In genomic region chr8:94872576-94872975, GRCm38 (mm10) we compare ENCODE assay signal across 11 mouse cellular contexts. TPM values are rescaled to one million over a fixed set of nuclear protein-coding genes. Genes with fewer than 3 reads are reported as not detected.
DNase-seq lines count a peak whose midpoint lies in the region; ATAC-seq lines count a peak whose summit lies in the region.
"Had no signal": no experiment of that assay in that cellular context is flagged by ENCODE, and none has a peak within 500 bp of the region (broad histone marks: within the 10 kb centered on the region; RNA-seq: fewer than 3 reads in every experiment).

No protein-coding gene starts in this region.

- no peak for ATAC-seq in forebrain, embryonic 12.5 days (ENCODE audit: low FRiP score)
- no peak for ATAC-seq in forebrain, embryonic 16.5 days
- no peak for ATAC-seq in kidney, embryonic 16.5 days (ENCODE audit: low FRiP score, low TSS enrichment)
- no peak for ATAC-seq in hindbrain, embryonic 11.5 days (ENCODE audit: low FRiP score)
- no peak for ATAC-seq in neural tube, embryonic 14.5 days (ENCODE audit: low read depth)

- peaks cover 3% of the 10 kb centered on the region; the same call in 1 of the 2 replicates for H3K36me3 ChIP-seq in forebrain, embryonic 12.5 days (replicated peaks)
- H3K36me3 ChIP-seq in forebrain, embryonic 16.5 days (ENCODE audit: control insufficient read depth, insufficient read depth): no peaks in the 10 kb centered on the region
- peaks cover 1% of the 10 kb centered on the region; the same call in 1 of the 2 replicates for H3K36me3 ChIP-seq in kidney, embryonic 16.5 days (ENCODE audit: insufficient read depth, low read length)
- no peaks in the 10 kb centered on the region for H3K36me3 ChIP-seq in hindbrain, embryonic 11.5 days (ENCODE audit: control insufficient read depth, insufficient read depth, low read length)
- no peaks in the 10 kb centered on the region for H3K36me3 ChIP-seq in neural tube, embryonic 14.5 days (ENCODE audit: control insufficient read depth, insufficient read depth, low read length)

- H3K27me3 ChIP-seq in forebrain, embryonic 12.5 days: peaks cover 36% of the 10 kb centered on the region
- no peaks in the 10 kb centered on the region for H3K27me3 ChIP-seq in forebrain, embryonic 16.5 days (replicated peaks; ENCODE audit: control insufficient read depth, insufficient read depth, low read length)
- peaks cover 5% of the 10 kb centered on the region; the same call in 1 of the 2 replicates for H3K27me3 ChIP-seq in kidney, embryonic 16.5 days (ENCODE audit: insufficient read depth, low read length)
- peaks cover 17% of the 10 kb centered on the region for H3K27me3 ChIP-seq in hindbrain, embryonic 11.5 days (ENCODE audit: control insufficient read depth, insufficient read depth, low read length)
- H3K27me3 ChIP-seq in neural tube, embryonic 14.5 days (ENCODE audit: control insufficient read depth, insufficient read depth, low read length): peaks cover 10% of the 10 kb centered on the region

- no peak for DNase-seq in kidney, postnatal 4 days
- no peak for DNase-seq in hindbrain, embryonic 11.5 days (ENCODE audit: low spot score)
- DNase-seq in right cerebral cortex, postnatal 36 days (ENCODE audit: low spot score in 2 of 2): no peak
- no peak for DNase-seq in thymus, postnatal 0 days (ENCODE audit: low spot score)
- DNase-seq: gastrocnemius, postnatal 36 days; kidney, postnatal 14 days had no signal

- WGBS in forebrain, embryonic 12.5 days: 81% methylated on average over 2 of the region's 2 CpGs
- 77% methylated on average over 2 of the region's 2 CpGs for WGBS in forebrain, embryonic 16.5 days
- WGBS in kidney, embryonic 16.5 days: 87% methylated on average over 2 of the region's 2 CpGs
- 60% methylated on average over 2 of the region's 2 CpGs for WGBS in hindbrain, embryonic 11.5 days
- 77% methylated on average over 2 of the region's 2 CpGs for WGBS in neural tube, embryonic 14.5 days

- H3K9me3 ChIP-seq in forebrain, embryonic 12.5 days: no peaks in the 10 kb centered on the region
- no peaks in the 10 kb centered on the region for H3K9me3 ChIP-seq in forebrain, embryonic 16.5 days (ENCODE audit: control insufficient read depth, low read length)
- no peaks in the 10 kb centered on the region for H3K9me3 ChIP-seq in kidney, embryonic 16.5 days (ENCODE audit: low read length)
- H3K9me3 ChIP-seq in hindbrain, embryonic 11.5 days (ENCODE audit: control insufficient read depth, low read length): no peaks in the 10 kb centered on the region
- H3K9me3 ChIP-seq in neural tube, embryonic 14.5 days (ENCODE audit: control insufficient read depth, low read length): no peaks in the 10 kb centered on the region

- H3K27ac ChIP-seq in forebrain, embryonic 12.5 days: peak overlapping the region; percentile 57; the same call in 1 of the 2 replicates
- no peak overlapping the region for H3K27ac ChIP-seq in forebrain, embryonic 16.5 days (ENCODE audit: low read length)
- H3K27ac ChIP-seq in kidney, embryonic 16.5 days (ENCODE audit: low read length): 0 out of 2 replicates have a peak overlapping the region, but pooled peaks have one; percentile 14
- H3K27ac ChIP-seq in hindbrain, embryonic 11.5 days (ENCODE audit: low read depth, low read length): 0 out of 2 replicates have a peak overlapping the region, but pooled peaks have one; percentile 13
- no peak overlapping the region for H3K27ac ChIP-seq in neural tube, embryonic 14.5 days (ENCODE audit: low read depth, low read length)

- peak overlapping the region; percentile 3; the same call in 1 of the 2 replicates for H3K4me2 ChIP-seq in forebrain, embryonic 12.5 days
- no peak overlapping the region for H3K4me2 ChIP-seq in forebrain, embryonic 16.5 days (ENCODE audit: low read length)
- H3K4me2 ChIP-seq in kidney, embryonic 16.5 days (replicated peaks; ENCODE audit: low read depth, low read length): peak overlapping the region; percentile 97
- no peak overlapping the region for H3K4me2 ChIP-seq in hindbrain, embryonic 11.5 days (replicated peaks; ENCODE audit: low read depth, low read length)
- H3K4me2 ChIP-seq in neural tube, embryonic 14.5 days (ENCODE audit: low read depth, low read length): peak overlapping the region; percentile 16
- H3K4me2 ChIP-seq: liver, embryonic 11.5 days had no signal

- H3K9ac ChIP-seq in forebrain, embryonic 12.5 days: no peak overlapping the region
- no peak overlapping the region for H3K9ac ChIP-seq in forebrain, embryonic 16.5 days (replicated peaks; ENCODE audit: low read depth, low read length)
- H3K9ac ChIP-seq in kidney, embryonic 16.5 days (replicated peaks; ENCODE audit: low read length): peak overlapping the region; percentile 2; the same call in 1 of the 2 replicates
- no peak overlapping the region for H3K9ac ChIP-seq in hindbrain, embryonic 11.5 days (ENCODE audit: low read depth, low read length)
- H3K9ac ChIP-seq in neural tube, embryonic 14.5 days (replicated peaks; ENCODE audit: low read depth, low read length): 0 out of 2 replicates have a peak overlapping the region, but pooled peaks have one; percentile 2

- peaks cover 72% of the 10 kb centered on the region for H3K4me1 ChIP-seq in forebrain, embryonic 12.5 days
- peaks cover 61% of the 10 kb centered on the region for H3K4me1 ChIP-seq in forebrain, embryonic 16.5 days (replicated peaks; ENCODE audit: control insufficient read depth, insufficient read depth, low read length)
- peaks cover 59% of the 10 kb centered on the region for H3K4me1 ChIP-seq in kidney, embryonic 16.5 days (ENCODE audit: insufficient read depth, low read length)
- peaks cover 13% of the 10 kb centered on the region for H3K4me1 ChIP-seq in hindbrain, embryonic 11.5 days (replicated peaks; ENCODE audit: control insufficient read depth, insufficient read depth, low read length)
- H3K4me1 ChIP-seq in neural tube, embryonic 14.5 days (ENCODE audit: control insufficient read depth, insufficient read depth, low read length): peaks cover 26% of the 10 kb centered on the region

- H3K4me3 ChIP-seq in forebrain, embryonic 12.5 days (replicated peaks): no peak overlapping the region
- no peak overlapping the region for H3K4me3 ChIP-seq in forebrain, embryonic 16.5 days (replicated peaks; ENCODE audit: low read length)
- H3K4me3 ChIP-seq in kidney, embryonic 16.5 days (ENCODE audit: low read length): no peak overlapping the region
- H3K4me3 ChIP-seq in hindbrain, embryonic 11.5 days (ENCODE audit: low read depth, low read length): no peak overlapping the region
- H3K4me3 ChIP-seq in neural tube, embryonic 14.5 days (ENCODE audit: low read depth, low read length): no peak overlapping the region

RNA-seq across cellular contexts. Expression of gene Dok4, which starts 3.6 kb away (rescaled TPM):
- polyA plus RNA-seq in forebrain, embryonic 12.5 days (2016; fragmentation: Nextera tagmentation; extraction: Ambion mirVana): 22.0 and 25.1 TPM in 2 replicates
- polyA plus RNA-seq in forebrain, embryonic 16.5 days (2015; fragmentation: Nextera tagmentation; extraction: Ambion mirVana): 75.3 and 81.4 TPM in 2 replicates
- 34.8 and 39.3 TPM in 2 replicates for polyA plus RNA-seq in kidney, embryonic 16.5 days (2015; fragmentation: Nextera tagmentation; extraction: Ambion mirVana)
- 13.5 and 14.7 TPM in 2 replicates for polyA plus RNA-seq in hindbrain, embryonic 11.5 days (2014; fragmentation: Nextera tagmentation; extraction: Ambion mirVana)
- 66.6 and 103 TPM in 2 replicates for polyA plus RNA-seq in neural tube, embryonic 14.5 days (2014; fragmentation: Nextera tagmentation; extraction: Ambion mirVana)
- polyA plus RNA-seq in thymus, postnatal 0 days (2015; fragmentation: Nextera tagmentation; extraction: Ambion mirVana): 3.8 TPM in 2 replicates

RNA-seq across cellular contexts. Expression of gene Polr2c, which starts 15.3 kb away (rescaled TPM):
- 144 and 147 TPM in 2 replicates for polyA plus RNA-seq in forebrain, embryonic 12.5 days (2016; fragmentation: Nextera tagmentation; extraction: Ambion mirVana)
- 150 and 153 TPM in 2 replicates for polyA plus RNA-seq in forebrain, embryonic 16.5 days (2015; fragmentation: Nextera tagmentation; extraction: Ambion mirVana)
- polyA plus RNA-seq in kidney, embryonic 16.5 days (2015; fragmentation: Nextera tagmentation; extraction: Ambion mirVana): 157 and 179 TPM in 2 replicates
- polyA plus RNA-seq in hindbrain, embryonic 11.5 days (2014; fragmentation: Nextera tagmentation; extraction: Ambion mirVana): 159 and 165 TPM in 2 replicates
- 118 TPM in 2 replicates for polyA plus RNA-seq in neural tube, embryonic 14.5 days (2014; fragmentation: Nextera tagmentation; extraction: Ambion mirVana)
- 139 and 145 TPM in 2 replicates for polyA plus RNA-seq in thymus, postnatal 0 days (2015; fragmentation: Nextera tagmentation; extraction: Ambion mirVana)

RNA-seq across cellular contexts. Expression of gene Ciapin1, which starts 34.4 kb away (rescaled TPM):
- 170 and 179 TPM in 2 replicates for polyA plus RNA-seq in forebrain, embryonic 12.5 days (2016; fragmentation: Nextera tagmentation; extraction: Ambion mirVana)
- 119 and 148 TPM in 2 replicates for polyA plus RNA-seq in forebrain, embryonic 16.5 days (2015; fragmentation: Nextera tagmentation; extraction: Ambion mirVana)
- polyA plus RNA-seq in kidney, embryonic 16.5 days (2015; fragmentation: Nextera tagmentation; extraction: Ambion mirVana): 125 and 131 TPM in 2 replicates
- polyA plus RNA-seq in hindbrain, embryonic 11.5 days (2014; fragmentation: Nextera tagmentation; extraction: Ambion mirVana): 124 and 145 TPM in 2 replicates
- 149 and 174 TPM in 2 replicates for polyA plus RNA-seq in neural tube, embryonic 14.5 days (2014; fragmentation: Nextera tagmentation; extraction: Ambion mirVana)
- 103 and 112 TPM in 2 replicates for polyA plus RNA-seq in thymus, postnatal 0 days (2015; fragmentation: Nextera tagmentation; extraction: Ambion mirVana)

RNA-seq across cellular contexts. Expression of gene Coq9, which starts 34.5 kb away (rescaled TPM):
- polyA plus RNA-seq in forebrain, embryonic 12.5 days (2016; fragmentation: Nextera tagmentation; extraction: Ambion mirVana): 47.8 and 52.3 TPM in 2 replicates
- 56.8 and 60.7 TPM in 2 replicates for polyA plus RNA-seq in forebrain, embryonic 16.5 days (2015; fragmentation: Nextera tagmentation; extraction: Ambion mirVana)
- 100 and 110 TPM in 2 replicates for polyA plus RNA-seq in kidney, embryonic 16.5 days (2015; fragmentation: Nextera tagmentation; extraction: Ambion mirVana)
- polyA plus RNA-seq in hindbrain, embryonic 11.5 days (2014; fragmentation: Nextera tagmentation; extraction: Ambion mirVana): 52.3 and 55.0 TPM in 2 replicates
- 62.3 and 67.1 TPM in 2 replicates for polyA plus RNA-seq in neural tube, embryonic 14.5 days (2014; fragmentation: Nextera tagmentation; extraction: Ambion mirVana)
- 45.5 and 48.3 TPM in 2 replicates for polyA plus RNA-seq in thymus, postnatal 0 days (2015; fragmentation: Nextera tagmentation; extraction: Ambion mirVana)

RNA-seq across cellular contexts. Expression of gene Ccdc102a, which starts 45.3 kb away (rescaled TPM):
- 11.8 and 15.9 TPM in 2 replicates for polyA plus RNA-seq in forebrain, embryonic 12.5 days (2016; fragmentation: Nextera tagmentation; extraction: Ambion mirVana)
- 4.6 and 5.7 TPM in 2 replicates for polyA plus RNA-seq in forebrain, embryonic 16.5 days (2015; fragmentation: Nextera tagmentation; extraction: Ambion mirVana)
- 20.1 and 21.0 TPM in 2 replicates for polyA plus RNA-seq in kidney, embryonic 16.5 days (2015; fragmentation: Nextera tagmentation; extraction: Ambion mirVana)
- polyA plus RNA-seq in hindbrain, embryonic 11.5 days (2014; fragmentation: Nextera tagmentation; extraction: Ambion mirVana): 18.5 and 19.2 TPM in 2 replicates
- 2.9 and 7.9 TPM in 2 replicates for polyA plus RNA-seq in neural tube, embryonic 14.5 days (2014; fragmentation: Nextera tagmentation; extraction: Ambion mirVana)
- 7.8 and 9.4 TPM in 2 replicates for polyA plus RNA-seq in thymus, postnatal 0 days (2015; fragmentation: Nextera tagmentation; extraction: Ambion mirVana)

Comparison
In these comparisons a context has a peak if more than half of its experiments do, and no peak if none do; other contexts are left out.
1. H3K27ac ChIP-seq: peak in forebrain, embryonic 12.5 days (single experiment), kidney, embryonic 16.5 days (single experiment) and hindbrain, embryonic 11.5 days (single experiment); none in forebrain, embryonic 16.5 days (single experiment) and neural tube, embryonic 14.5 days (single experiment).
2. H3K4me2 ChIP-seq: peak in forebrain, embryonic 12.5 days (single experiment), kidney, embryonic 16.5 days (single experiment) and neural tube, embryonic 14.5 days (single experiment); none in forebrain, embryonic 16.5 days (single experiment) and hindbrain, embryonic 11.5 days (single experiment).
3. H3K9ac ChIP-seq: peak in kidney, embryonic 16.5 days (single experiment) and neural tube, embryonic 14.5 days (single experiment); none in forebrain, embryonic 12.5 days (single experiment), forebrain, embryonic 16.5 days (single experiment) and hindbrain, embryonic 11.5 days (single experiment).